Mouse (Mus musculus) myocyte (in vitro differentiated cells): ENCODE measurements around the gene Clint1.

Experiments
- E2F4 ChIP-seq: IDR thresholded peaks from one replicate; pipeline ENCODE4 v1.6.1; 2011; ENCODE audit warnings: mild to moderate bottlenecking, control low read depth, moderate library complexity; ENCODE audit not compliant: insufficient read depth
- MYOD1 ChIP-seq, 3 experiments: IDR thresholded peaks; one replicate each; pipeline ENCODE4 v1.6.1; 2011; ENCODE audit warnings: control low read depth in 2 of 3, low read depth in 2 of 3, mild to moderate bottlenecking in 2 of 3, moderate library complexity in 1 of 3; ENCODE audit not compliant: insufficient read length in 2 of 3, control insufficient read depth in 1 of 3
- MYOG ChIP-seq, 3 experiments: IDR thresholded peaks; one replicate each; pipeline ENCODE4 v1.6.1; 2011; ENCODE audit warnings: control low read depth in 2 of 3, low read depth in 2 of 3, mild to moderate bottlenecking in 2 of 3; ENCODE audit not compliant: insufficient read length in 2 of 3, control insufficient read depth in 1 of 3, insufficient read depth in 1 of 3
- POLR2A ChIP-seq: IDR thresholded peaks from one replicate; pipeline ENCODE4 v1.6.1; 2011; ENCODE audit warnings: low read depth, mild to moderate bottlenecking, control low read depth, moderate library complexity; ENCODE audit not compliant: insufficient read length

- TF ChIP-seq POLR2A, result no peak
- no peak for TF ChIP-seq E2F4
- TF ChIP-seq MYOG (IDR thresholded peaks at IDR 0.05; ENCODE audit: control insufficient read depth in 1 of 3, insufficient read depth in 1 of 3, insufficient read length in 2 of 3, low read depth in 2 of 3), result no peak
- no peak for TF ChIP-seq MYOD1 (IDR thresholded peaks at IDR 0.05; ENCODE audit: control insufficient read depth in 1 of 3, insufficient read length in 2 of 3, low read depth in 2 of 3)
Observed at GRCm38 (mm10) chr11:45938917-45939316, 87.1 kb downstream of the Clint1 start.
